Mouse (Mus musculus) liver, adult 2 months (tissue): ENCODE data around the gene Sncb. TPM values are rescaled to one million over a fixed set of nuclear protein-coding genes. Genes with fewer than 3 reads are reported as not detected.

Experiments
- DNase-seq: peaks from one replicate; pipeline ENCODE4 v3.0.0-alpha.2; 2011; ENCODE audit warnings: low read depth, low spot score; ENCODE audit errors: extremely low read depth
- H3K27ac ChIP-seq: fragments of 200-500 bp; replicated peaks from 2 replicates; pipeline ENCODE4 v1.5.1; 2012; ENCODE audit warnings: low read depth, mild to moderate bottlenecking, control low read depth, inconsistent platforms, low read length; ENCODE audit not compliant: insufficient read depth
- H3K27me3 ChIP-seq: fragments of 200-500 bp; 2 replicates; pipeline ENCODE4 v1.6.1; 2012; ENCODE audit warnings: mild to moderate bottlenecking, moderate library complexity, low read length, inconsistent platforms; ENCODE audit not compliant: control insufficient read depth, insufficient read depth
- H3K36me3 ChIP-seq: fragments of 200-500 bp; 2 replicates; pipeline ENCODE4 v1.6.1; 2012; ENCODE audit warnings: low read length, inconsistent platforms; ENCODE audit not compliant: control insufficient read depth, insufficient read depth
- H3K4me1 ChIP-seq: fragments of 200-500 bp; 2 replicates; pipeline ENCODE4 v1.6.1; 2011; ENCODE audit warnings: low read length; ENCODE audit not compliant: control insufficient read depth, insufficient read depth
- H3K4me3 ChIP-seq: fragments of 200-500 bp; 2 replicates; pipeline ENCODE4 v1.5.1; 2011; ENCODE audit warnings: low read depth, mild to moderate bottlenecking, control low read depth, low read length, moderate library complexity; ENCODE audit not compliant: insufficient read depth
- H3K79me2 ChIP-seq: fragments of 200-500 bp; 2 replicates; pipeline ENCODE4 v1.6.1; 2012; ENCODE audit warnings: inconsistent platforms, mild to moderate bottlenecking, low read length, moderate library complexity; ENCODE audit not compliant: control insufficient read depth, insufficient read depth
- H3K9ac ChIP-seq: fragments of 200-500 bp; 2 replicates; pipeline ENCODE4 v1.6.1; 2012; ENCODE audit warnings: low read depth, mild to moderate bottlenecking, control low read depth, inconsistent platforms, low read length
- CTCF ChIP-seq: fragments of 200-500 bp; IDR thresholded peaks from 2 replicates; pipeline ENCODE4 v1.5.1; 2011; ENCODE audit warnings: low read depth, low read length, control low read depth
- POLR2A ChIP-seq: fragments of 200-500 bp; IDR thresholded peaks from 2 replicates; pipeline ENCODE4 v1.6.1; 2011; ENCODE audit warnings: low read length, control low read depth; ENCODE audit not compliant: insufficient read depth; ENCODE audit errors: extremely low read depth
- WGBS: fragments of 180-500 bp; shearing (Covaris S2); methylation state at CpG from one replicate; pipeline ENCODE4 v1.1.7; 2018; 5-methylcytosine and 5-hydroxymethylcytosine counted together
- polyA plus RNA-seq: library from polyadenylated mRNA; depleted of rRNA; stranded (reverse); fragments of >200 nt; gene quantifications from 2 replicates; pipeline ENCODE4 v1.2.3, GENCODE M21; 2012
- total RNA-seq: library from RNA; depleted of rRNA; stranded (reverse); fragments of >200 nt; gene quantifications from 2 replicates; pipeline ENCODE4 v1.2.3, GENCODE M21; 2014

Sncb gene
- total and polyA plus RNA-seq, 2 experiments, result not detected

GRCm38 (mm10) chr13:54746896-54747295, 19.5 kb downstream of the Sncb start:
- H3K27me3 ChIP-seq, result peaks cover 6% of the 10 kb centered on the region
- no peak for TF ChIP-seq CTCF
- no peak for TF ChIP-seq POLR2A
- DNase-seq, result no peak
- H3K79me2 ChIP-seq, result no peaks in the 10 kb centered on the region
- H3K36me3 ChIP-seq, result no peaks in the 10 kb centered on the region
- no peak overlapping the region for H3K4me3 ChIP-seq
- no peak overlapping the region for H3K27ac ChIP-seq
- no peak overlapping the region for H3K9ac ChIP-seq
- no peaks in the 10 kb centered on the region for H3K4me1 ChIP-seq
- WGBS, result 43% methylated on average over 10 of the region's 10 CpGs

DNA sequence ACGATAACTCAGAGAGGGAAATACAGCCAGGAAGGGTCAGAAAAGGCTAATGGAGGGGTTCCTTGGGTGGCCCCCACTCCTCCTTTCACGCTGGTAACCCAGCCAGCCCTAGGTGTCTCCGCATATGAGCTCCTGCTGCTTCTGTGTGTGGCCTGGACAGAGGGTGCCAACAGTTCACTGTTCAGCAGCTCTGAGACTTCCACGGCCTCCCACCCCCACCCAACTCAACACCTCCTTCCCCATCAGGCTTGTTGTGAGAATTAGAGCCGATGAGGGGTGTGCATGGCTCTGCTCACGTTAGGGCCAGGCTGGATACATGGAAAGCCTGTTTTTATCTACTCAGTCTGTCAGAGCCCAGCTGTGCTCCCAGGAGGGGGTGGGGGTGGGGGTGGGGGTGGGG, 20.3 kb downstream of the Sncb start:
- Histone ChIP-seq H3K4me1 (no peaks in the 10 kb centered on the region), H3K27ac (no peak overlapping the region), H3K4me3 (no peak overlapping the region), H3K36me3 (no peaks in the 10 kb centered on the region), H3K27me3 (peaks cover 6% of the 10 kb centered on the region), H3K79me2 (no peaks in the 10 kb centered on the region), H3K9ac (no peak overlapping the region)
- WGBS, result 52% methylated on average over 6 of the region's 6 CpGs
- TF ChIP-seq CTCF (no peak), POLR2A (no peak)
- no peak for DNase-seq

DNA sequence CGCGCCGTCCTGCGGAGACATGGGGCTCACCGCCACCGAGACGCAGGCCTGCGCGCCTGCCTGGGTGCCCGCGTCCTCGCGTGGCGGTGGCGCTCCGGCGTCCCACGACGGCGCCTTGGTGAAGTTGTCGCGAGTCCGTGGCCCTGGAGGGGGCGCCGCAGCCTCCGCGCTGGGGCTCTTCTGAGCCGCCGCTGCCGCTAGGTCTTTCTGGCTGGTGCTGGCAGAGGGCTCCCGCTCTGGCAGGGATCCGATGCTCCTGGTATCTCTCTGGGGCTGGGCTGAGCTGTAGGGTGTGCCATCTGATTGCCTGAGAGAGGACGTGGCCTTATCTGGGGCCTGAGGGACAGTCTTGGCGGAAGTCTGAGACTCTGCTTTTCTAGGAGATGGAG, 28.2 kb downstream of the Sncb start:
- peaks cover 25% of the 10 kb centered on the region for H3K27me3 ChIP-seq
- H3K9ac ChIP-seq, result no peak overlapping the region
- H3K27ac ChIP-seq, result no peak overlapping the region
- WGBS, result 4% methylated on average over 34 of the region's 34 CpGs
- no peaks in the 10 kb centered on the region for H3K36me3 ChIP-seq
- no peaks in the 10 kb centered on the region for H3K4me1 ChIP-seq
- H3K4me3 ChIP-seq, result no peak overlapping the region
- no peak for DNase-seq
- no peaks in the 10 kb centered on the region for H3K79me2 ChIP-seq
- TF ChIP-seq CTCF (no peak), POLR2A (no peak)

- Histone ChIP-seq H3K27ac (no peak overlapping the region), H3K27me3 (peaks cover 25% of the 10 kb centered on the region), H3K9ac (no peak overlapping the region), H3K36me3 (no peaks in the 10 kb centered on the region), H3K4me3 (no peak overlapping the region), H3K79me2 (no peaks in the 10 kb centered on the region), H3K4me1 (no peaks in the 10 kb centered on the region)
- no peak for DNase-seq
- TF ChIP-seq CTCF (no peak), POLR2A (no peak)
- 4% methylated on average over 87 of the region's 87 CpGs for WGBS
Measured at GRCm38 (mm10) chr13:54737488-54738212, 28.7 kb downstream of the Sncb start.

DNA sequence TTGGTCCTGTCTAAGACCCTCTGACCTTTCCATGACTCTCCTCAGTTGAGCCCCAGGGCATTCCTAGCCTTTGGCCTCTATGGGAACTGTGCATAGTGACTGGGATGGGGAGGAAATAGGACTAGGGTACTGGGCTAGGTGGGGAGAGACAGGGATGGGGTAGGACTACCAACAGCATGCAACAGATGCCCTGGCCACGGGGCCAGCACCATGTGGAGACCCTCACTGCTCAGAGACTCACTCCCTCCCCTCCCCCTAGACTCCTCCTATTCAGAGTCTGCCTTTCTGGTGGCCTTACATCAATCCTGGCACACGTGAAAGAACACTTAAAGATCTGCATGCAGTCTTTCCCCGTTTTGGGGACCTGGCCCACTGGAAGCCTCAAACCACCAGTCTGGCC, 29.5 kb downstream of the Sncb start:
- Histone ChIP-seq H3K36me3 (no peaks in the 10 kb centered on the region), H3K4me3 (no peak overlapping the region), H3K27me3 (peaks cover 25% of the 10 kb centered on the region), H3K79me2 (no peaks in the 10 kb centered on the region), H3K4me1 (no peaks in the 10 kb centered on the region), H3K27ac (no peak overlapping the region), H3K9ac (no peak overlapping the region)
- 44% methylated on average over 3 of the region's 3 CpGs for WGBS
- TF ChIP-seq CTCF (no peak), POLR2A (no peak)
- no peak for DNase-seq

DNA sequence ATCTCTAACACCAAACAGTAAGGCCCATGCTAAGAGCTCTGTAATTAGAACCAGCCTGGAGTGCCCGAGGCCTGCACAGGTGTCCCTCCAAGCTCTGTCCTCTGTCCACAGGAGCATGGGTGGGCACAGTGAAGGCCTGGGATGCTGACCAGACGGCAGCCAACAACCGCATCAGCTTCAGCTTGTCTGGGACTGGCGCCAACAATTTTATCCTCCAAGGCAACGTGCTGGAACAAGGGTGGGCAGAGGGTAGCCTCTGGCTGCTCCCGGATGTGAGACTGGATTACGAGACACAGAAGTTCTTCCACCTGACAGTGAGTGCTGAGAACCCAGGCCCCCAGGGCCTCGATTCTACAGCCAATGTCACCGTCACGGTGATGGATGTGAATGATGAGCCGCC, 40.3 kb downstream of the Sncb start:
- no peaks in the 10 kb centered on the region for H3K27me3 ChIP-seq
- H3K4me3 ChIP-seq, result no peak overlapping the region
- H3K79me2 ChIP-seq, result no peaks in the 10 kb centered on the region
- no peak for DNase-seq
- H3K9ac ChIP-seq, result no peak overlapping the region
- TF ChIP-seq CTCF (no peak), POLR2A (no peak)
- WGBS, result 76% methylated on average over 11 of the region's 11 CpGs
- no peaks in the 10 kb centered on the region for H3K36me3 ChIP-seq
- no peak overlapping the region for H3K27ac ChIP-seq
- H3K4me1 ChIP-seq, result no peaks in the 10 kb centered on the region
